Mouse (Mus musculus) liver, embryonic 15.5 days (tissue): ENCODE results near the gene BC030867. TPM values are rescaled to one million over a fixed set of nuclear protein-coding genes. Genes with fewer than 3 reads are reported as not detected.

Experiments used
- ATAC-seq: fragments of 200-750 bp; cut with Nextera tagmentation; 2 replicates; pipeline ENCODE4 v1.8.0; 2017; ENCODE audit warnings: moderate number of reproducible peaks, mild to moderate bottlenecking, moderate library complexity; ENCODE audit not compliant: insufficient read depth
- H3K27ac ChIP-seq: fragments of 300-500 bp; sonication (generic); replicated peaks from 2 replicates; pipeline ENCODE4 v1.5.1; 2015; ENCODE audit warnings: mild to moderate bottlenecking, inconsistent platforms
- H3K27me3 ChIP-seq: fragments of 300-500 bp; sonication (generic); 2 replicates; pipeline ENCODE4 v1.6.1; 2015; ENCODE audit warnings: mild to moderate bottlenecking, inconsistent platforms
- H3K36me3 ChIP-seq: fragments of 300-500 bp; sonication (generic); replicated peaks from 2 replicates; pipeline ENCODE4 v1.6.1; 2015; ENCODE audit warnings: moderate library complexity, mild to moderate bottlenecking, inconsistent platforms
- H3K4me1 ChIP-seq: fragments of 300-500 bp; sonication (generic); replicated peaks from 2 replicates; pipeline ENCODE4 v1.6.1; 2015; ENCODE audit warnings: inconsistent platforms
- H3K4me2 ChIP-seq: fragments of 300-500 bp; sonication (generic); 2 replicates; pipeline ENCODE4 v1.6.1; 2015; ENCODE audit warnings: moderate library complexity, mild to moderate bottlenecking, inconsistent platforms
- H3K4me3 ChIP-seq: fragments of 300-500 bp; sonication (generic); replicated peaks from 2 replicates; pipeline ENCODE4 v1.5.1; 2015; ENCODE audit warnings: mild to moderate bottlenecking, inconsistent platforms
- H3K9ac ChIP-seq: fragments of 300-500 bp; sonication (generic); 2 replicates; pipeline ENCODE4 v1.6.1; 2015; ENCODE audit warnings: moderate library complexity, mild to moderate bottlenecking, inconsistent platforms
- H3K9me3 ChIP-seq: fragments of 300-500 bp; sonication (generic); replicated peaks from 2 replicates; pipeline ENCODE4 v1.6.1; 2016; ENCODE audit warnings: inconsistent platforms
- WGBS: fragments of 180-500 bp; shearing (Covaris S2); methylation state at CpG from one replicate; pipeline ENCODE4 v1.1.7; 2015; ENCODE audit warnings: mixed read lengths; ENCODE audit not compliant: insufficient replicate concordance; 5-methylcytosine and 5-hydroxymethylcytosine counted together
- polyA plus RNA-seq: library from polyadenylated mRNA; unstranded; fragments of >200 nt; fragmentation: Nextera tagmentation; extraction: Ambion mirVana; gene quantifications from 2 replicates; pipeline ENCODE4 v1.2.1, GENCODE M21; 2015

The BC030867 gene
- polyA plus RNA-seq, 1 experiment from 2014 or later = 14.1 TPM

DNA sequence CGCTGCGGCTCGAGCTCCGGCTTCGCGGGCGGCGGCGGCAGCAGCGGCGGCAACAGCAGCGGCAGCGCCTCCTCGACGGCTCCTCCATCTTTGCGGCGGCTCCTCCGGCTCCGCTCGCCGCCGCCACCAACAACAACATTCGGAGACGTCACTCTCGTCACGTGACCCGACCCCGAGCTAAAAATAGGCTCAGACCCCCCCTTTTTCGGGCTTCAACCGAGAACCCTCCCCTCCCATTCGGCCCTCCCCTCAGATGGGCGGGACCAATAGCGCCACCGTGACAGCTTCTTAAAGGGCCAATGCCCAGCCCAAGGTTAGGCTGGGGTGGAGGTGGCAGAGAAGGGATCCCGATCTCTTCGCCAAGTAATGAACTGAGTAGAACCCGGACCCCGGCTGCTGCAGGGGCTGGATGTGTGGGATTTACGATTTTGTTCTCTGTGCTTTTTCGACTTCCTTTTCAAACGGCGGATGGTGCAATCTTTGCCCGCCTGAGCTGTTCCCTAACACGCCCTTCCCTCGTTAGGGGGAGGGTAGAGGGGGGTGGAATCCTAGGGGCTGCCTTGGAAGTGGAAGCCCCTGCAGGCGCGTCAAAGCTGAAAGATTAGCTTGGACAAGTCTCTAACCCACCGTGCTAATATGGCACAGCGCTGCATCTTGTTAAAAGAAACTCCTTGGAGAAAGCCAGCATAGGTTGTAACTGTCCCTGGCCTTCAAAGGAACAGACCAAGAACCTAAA lies 18.5 kb upstream of the BC030867 start, which contains the start of gene Hdac5:
Gene Hdac5, minus strand, starts transcription at position 161 of the 736 bp plus-strand sequence.
- H3K4me1 ChIP-seq = peaks cover 26% of the 10 kb centered on the region

DNA sequence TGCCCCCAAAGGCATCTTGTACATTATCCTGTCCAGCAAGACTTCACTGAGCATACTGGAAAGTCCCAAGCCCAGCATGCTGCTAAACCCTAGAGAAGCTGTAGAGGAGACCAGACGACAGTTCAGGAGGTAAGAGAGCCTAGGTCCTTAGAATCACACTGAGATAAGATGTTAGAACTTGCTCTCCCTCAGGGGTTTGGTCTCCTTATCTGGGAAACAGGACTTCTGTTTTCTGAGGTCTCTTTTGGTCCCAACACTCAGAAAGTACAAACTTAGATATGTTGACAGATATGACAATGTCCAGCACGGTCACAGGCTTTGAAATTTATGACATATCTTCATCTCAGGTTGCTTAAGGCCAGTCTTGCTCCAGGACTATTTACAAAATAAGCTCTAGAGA lies 12.7 kb upstream of the BC030867 start:
- no peak for ATAC-seq

More for the DNA sequence above, 18.5 kb upstream of the BC030867 start, which contains the start of gene Hdac5:
- Histone ChIP-seq H3K27me3 (peaks cover 52% of the 10 kb centered on the region), H3K36me3 (no peaks in the 10 kb centered on the region), H3K4me3 (peak within 1 kb of the TSS; percentile 84), H3K9me3 (no peaks in the 10 kb centered on the region), H3K9ac (peak within 1 kb of the TSS; percentile 88), H3K4me2 (peak within 1 kb of the TSS; percentile 96), H3K27ac (peak within 1 kb of the TSS; percentile 83)
- under 1% methylated on average over 46 of the region's 49 CpGs for WGBS
- peak; percentile 94 for ATAC-seq

GRCm38 (mm10) chr11:102240636-102241035 lies 8.0 kb upstream of the BC030867 start:
- no peak overlapping the region for H3K4me3 ChIP-seq
- H3K36me3 ChIP-seq = no peaks in the 10 kb centered on the region
- peaks cover 24% of the 10 kb centered on the region; the same call in 1 of the 2 replicates for H3K4me1 ChIP-seq
- no peak for ATAC-seq
- no peak overlapping the region for H3K9ac ChIP-seq
- H3K4me2 ChIP-seq = no peak overlapping the region
- H3K27ac ChIP-seq = 0 out of 2 replicates have a peak overlapping the region, but pooled peaks have one; percentile 15
- no peaks in the 10 kb centered on the region for H3K9me3 ChIP-seq
- H3K27me3 ChIP-seq = peaks cover 30% of the 10 kb centered on the region
- 63% methylated on average over 6 of the region's 6 CpGs for WGBS

More for the DNA sequence above, 12.7 kb upstream of the BC030867 start:
- Histone ChIP-seq H3K9me3 (no peaks in the 10 kb centered on the region), H3K27me3 (peaks cover 22% of the 10 kb centered on the region), H3K9ac (no peak overlapping the region), H3K36me3 (no peaks in the 10 kb centered on the region), H3K27ac (no peak overlapping the region), H3K4me2 (no peak overlapping the region), H3K4me3 (no peak overlapping the region), H3K4me1 (peaks cover 15% of the 10 kb centered on the region; the same call in 1 of the 2 replicates)
- 15% methylated on average over 2 of the region's 2 CpGs for WGBS

- WGBS = 60% methylated on average over 5 of the region's 5 CpGs
- no peak overlapping the region for H3K4me3 ChIP-seq
- peaks cover 33% of the 10 kb centered on the region for H3K27me3 ChIP-seq
- H3K9ac ChIP-seq = no peak overlapping the region
- H3K27ac ChIP-seq = 0 out of 2 replicates have a peak overlapping the region, but pooled peaks have one; percentile 15
- peak; percentile 77 for ATAC-seq
- no peaks in the 10 kb centered on the region for H3K9me3 ChIP-seq
- no peaks in the 10 kb centered on the region for H3K36me3 ChIP-seq
- H3K4me2 ChIP-seq = no peak overlapping the region
- peaks cover 17% of the 10 kb centered on the region; the same call in 1 of the 2 replicates for H3K4me1 ChIP-seq
Observed at GRCm38 (mm10) chr11:102241246-102241645, 7.4 kb upstream of the BC030867 start.

GRCm38 (mm10) chr11:102241874-102242273 lies 6.8 kb upstream of the BC030867 start:
- peaks cover 33% of the 10 kb centered on the region for H3K27me3 ChIP-seq
- no peak overlapping the region for H3K4me3 ChIP-seq
- no peak overlapping the region for H3K4me2 ChIP-seq
- 48% methylated on average over 5 of the region's 5 CpGs for WGBS
- no peaks in the 10 kb centered on the region for H3K36me3 ChIP-seq
- no peak overlapping the region for H3K27ac ChIP-seq
- no peaks in the 10 kb centered on the region for H3K9me3 ChIP-seq
- H3K9ac ChIP-seq = no peak overlapping the region
- no peak for ATAC-seq
- H3K4me1 ChIP-seq = peaks cover 15% of the 10 kb centered on the region; the same call in 1 of the 2 replicates

DNA sequence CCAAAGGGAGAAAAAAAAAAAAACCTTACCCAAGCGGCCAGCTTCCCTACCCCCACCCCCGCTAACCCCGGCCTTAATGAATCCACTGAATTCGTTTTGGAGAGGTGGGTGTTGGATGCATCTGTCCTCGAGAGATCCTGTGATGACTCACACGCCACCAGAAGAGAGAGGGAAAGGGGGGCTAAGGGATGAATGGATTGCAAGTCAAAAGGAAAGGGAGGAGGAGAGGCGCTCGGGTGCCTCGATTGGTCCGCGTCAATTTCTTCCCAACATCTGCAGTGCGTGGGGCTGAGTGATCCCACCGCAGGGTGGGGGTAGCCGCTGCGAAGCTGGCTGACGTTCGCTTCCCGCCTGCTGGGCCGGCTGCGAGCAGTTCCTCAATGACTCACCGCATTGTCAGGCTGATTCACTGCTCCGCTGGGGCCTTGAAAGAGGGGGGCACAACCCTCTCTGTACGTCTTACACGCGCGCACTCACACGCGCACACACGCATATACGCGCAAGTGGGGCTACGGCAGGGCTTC lies 3.7 kb upstream of the BC030867 start:
- Histone ChIP-seq H3K9ac (no peak overlapping the region), H3K36me3 (no peaks in the 10 kb centered on the region), H3K4me2 (peak overlapping the region; percentile 58), H3K4me3 (peak overlapping the region; percentile 12; the same call in 1 of the 2 replicates), H3K27ac (no peak overlapping the region), H3K4me1 (peaks cover 21% of the 10 kb centered on the region), H3K9me3 (no peaks in the 10 kb centered on the region), H3K27me3 (peaks cover 20% of the 10 kb centered on the region)
- WGBS = 1% methylated on average over 32 of the region's 32 CpGs
- no peak for ATAC-seq

GRCm38 (mm10) chr11:102245581-102246272 lies 3.0 kb upstream of the BC030867 start:
- Histone ChIP-seq H3K9ac (no peak overlapping the region), H3K27ac (no peak overlapping the region), H3K36me3 (peaks cover 4% of the 10 kb centered on the region), H3K27me3 (peaks cover 20% of the 10 kb centered on the region), H3K4me2 (peak overlapping the region; percentile 58), H3K9me3 (no peaks in the 10 kb centered on the region), H3K4me3 (0 out of 2 replicates have a peak overlapping the region, but pooled peaks have one; percentile 12), H3K4me1 (peaks cover 24% of the 10 kb centered on the region)
- no peak for ATAC-seq
- 57% methylated on average over 14 of the region's 14 CpGs for WGBS

GRCm38 (mm10) chr11:102246273-102246635 lies 2.4 kb upstream of the BC030867 start:
- H3K4me2 ChIP-seq = no peak overlapping the region
- no peak overlapping the region for H3K27ac ChIP-seq
- no peak overlapping the region for H3K9ac ChIP-seq
- H3K9me3 ChIP-seq = no peaks in the 10 kb centered on the region
- peaks cover 20% of the 10 kb centered on the region for H3K27me3 ChIP-seq
- no peak for ATAC-seq
- peaks cover 9% of the 10 kb centered on the region for H3K36me3 ChIP-seq
- H3K4me1 ChIP-seq = peaks cover 24% of the 10 kb centered on the region
- 61% methylated on average over 6 of the region's 6 CpGs for WGBS
- H3K4me3 ChIP-seq = no peak overlapping the region

GRCm38 (mm10) chr11:102246871-102247270 lies 1.8 kb upstream of the BC030867 start:
- H3K9ac ChIP-seq = no peak overlapping the region
- no peak for ATAC-seq
- no peak overlapping the region for H3K4me3 ChIP-seq
- H3K27ac ChIP-seq = no peak overlapping the region
- WGBS = 82% methylated on average over 4 of the region's 4 CpGs
- H3K4me1 ChIP-seq = peaks cover 24% of the 10 kb centered on the region
- no peak overlapping the region for H3K4me2 ChIP-seq
- peaks cover 20% of the 10 kb centered on the region for H3K27me3 ChIP-seq
- no peaks in the 10 kb centered on the region for H3K9me3 ChIP-seq
- peaks cover 15% of the 10 kb centered on the region for H3K36me3 ChIP-seq

DNA sequence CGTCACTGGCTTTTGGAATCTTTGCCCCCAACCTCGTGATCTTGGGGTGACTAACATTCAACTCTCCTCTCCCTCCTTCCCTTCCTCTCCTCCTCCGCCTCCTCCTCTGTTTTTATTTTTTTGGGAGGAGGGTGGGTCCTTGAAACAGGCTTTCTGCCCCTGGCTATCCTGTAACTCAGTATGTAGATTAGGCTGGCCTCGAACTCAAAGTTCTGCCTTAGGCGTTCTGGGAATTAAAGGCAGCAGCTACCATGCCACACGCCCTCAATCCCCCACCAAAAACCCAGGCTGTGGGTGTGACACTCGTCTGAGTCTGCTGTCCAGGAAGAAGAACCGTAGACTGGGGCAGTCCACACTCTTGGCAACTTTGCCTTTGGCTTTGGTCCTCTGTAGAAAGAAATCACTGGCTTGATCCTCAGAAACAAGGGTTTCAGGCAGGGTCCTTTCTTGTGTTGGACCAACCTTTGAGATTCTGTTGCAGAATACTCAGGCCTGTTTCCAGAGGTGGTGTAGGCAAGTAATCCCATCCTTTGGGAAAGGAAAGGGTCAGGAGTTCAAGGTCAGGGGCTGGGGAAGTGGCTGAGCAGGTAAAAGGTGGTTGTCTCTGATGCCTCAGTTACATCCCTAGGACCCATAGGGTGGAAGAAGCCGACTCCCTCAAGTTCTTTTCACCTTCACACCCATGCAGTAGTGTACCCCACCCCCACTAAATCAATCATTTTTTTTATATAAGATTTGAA lies 839 bp downstream of the BC030867 start:
- Histone ChIP-seq H3K27ac (peak overlapping the region; percentile 74), H3K4me2 (peak overlapping the region; percentile 82), H3K9me3 (no peaks in the 10 kb centered on the region), H3K27me3 (peaks cover 15% of the 10 kb centered on the region), H3K36me3 (peaks cover 38% of the 10 kb centered on the region), H3K9ac (peak overlapping the region; percentile 85), H3K4me1 (peaks cover 23% of the 10 kb centered on the region), H3K4me3 (peak overlapping the region; percentile 86)
- WGBS = 7% methylated on average over 9 of the region's 9 CpGs
- no peak for ATAC-seq
